In genomic region chr6:128424269-128425019, GRCm38 (mm10) we compare ENCODE assay signal across 8 mouse cellular contexts. TPM values are rescaled to one million over a fixed set of nuclear protein-coding genes. Genes with fewer than 3 reads are reported as not detected.
DNase-seq lines count a peak whose midpoint lies in the region; ATAC-seq lines count a peak whose summit lies in the region.

Itfg2 (minus strand) TSS chr6:128424931.

- ATAC-seq in hindbrain, embryonic 12.5 days (ENCODE audit: low FRiP score) = peak; percentile 95

- peaks cover 18% of the 10 kb centered on the region for H3K36me3 ChIP-seq in hindbrain, embryonic 12.5 days

- peak within 1 kb of the TSS; percentile 65 for H3K9ac ChIP-seq in hindbrain, embryonic 12.5 days

- peak within 1 kb of the TSS; percentile 69 for H3K4me2 ChIP-seq in hindbrain, embryonic 12.5 days (replicated peaks)

- whole genome bisulfite sequencing in hindbrain, embryonic 12.5 days = under 1% methylated on average over 42 of the region's 42 CpGs

- H3K9me3 ChIP-seq in hindbrain, embryonic 12.5 days (replicated peaks) = no peaks in the 10 kb centered on the region

- no peaks in the 10 kb centered on the region for H3K27me3 ChIP-seq in hindbrain, embryonic 12.5 days

- peaks cover 4% of the 10 kb centered on the region for H3K4me1 ChIP-seq in hindbrain, embryonic 12.5 days

- peak within 1 kb of the TSS; percentile 96 for H3K27ac ChIP-seq in hindbrain, embryonic 12.5 days

- DNase-seq in Muller cell, postnatal 12 days (ENCODE audit: inconsistent ontology term) = peak; percentile 96
- DNase-seq in cerebellum, adult 9-11 months = peak; percentile 98
- peak; percentile 94 to 96 for DNase-seq in frontal cortex, postnatal 10 days (ENCODE audit: low spot score in 2 of 2)
- peak; percentile 97 to 98 for DNase-seq in layer of hippocampus, postnatal 14 days (ENCODE audit: low spot score in 2 of 2)
- DNase-seq in lung, postnatal 14 days = peak; percentile 96
- peak; percentile 94 for DNase-seq in retina, adult 2 months (ENCODE audit: low read depth, low spot score)
- peak; percentile 95 for DNase-seq in thymus, postnatal 36 days

- H3K4me3 ChIP-seq in hindbrain, embryonic 12.5 days = peak within 1 kb of the TSS; percentile 52

RNA-seq across cellular contexts. Expression of gene Itfg2, which starts in this region (rescaled TPM):
- 33.4 and 37.7 TPM in 2 replicates for polyA plus RNA-seq in hindbrain, embryonic 12.5 days (2016; fragmentation: Nextera tagmentation; extraction: Ambion mirVana)
- total RNA-seq in layer of hippocampus, postnatal 14 days (2021) = 10 to 100 TPM; 18.5 to 29.9 TPM

Comparison
In these comparisons a context has a peak if more than half of its experiments do, and no peak if none do; other contexts are left out.
1. Peak in every context shown above with its lines: DNase-seq, ATAC-seq, H3K4me3 ChIP-seq and H3K27ac ChIP-seq.